Mouse (Mus musculus): ENCODE measurements around the gene Llgl2. TPM values are rescaled to one million over a fixed set of nuclear protein-coding genes. Genes with fewer than 3 reads are reported as not detected.
A peak's percentile ranks its signal among the peaks of the same experiment; 100 is the strongest.
"Not testable (repeated sequence)": the region's sequence is repeated elsewhere in the genome, so short reads cannot be mapped to it uniquely, and the experiment has no call there.

Gene Llgl2
- total RNA-seq, 2 experiments from 2014 or later = 2.5 to 3.0 TPM

- DNase-seq (ENCODE audit: low spot score in 2 of 2) = no peak
These were observed 9.2 kb downstream of the Llgl2 start for GRCm38 (mm10) chr11:115833021-115833513.

GRCm38 (mm10) chr11:115834033-115834432, 10.2 kb downstream of the Llgl2 start:
- no peak for DNase-seq (ENCODE audit: low spot score in 2 of 2)

- no peak for DNase-seq (ENCODE audit: low spot score in 2 of 2)
These were observed 13.0 kb downstream of the Llgl2 start for GRCm38 (mm10) chr11:115836656-115837395.

DNA sequence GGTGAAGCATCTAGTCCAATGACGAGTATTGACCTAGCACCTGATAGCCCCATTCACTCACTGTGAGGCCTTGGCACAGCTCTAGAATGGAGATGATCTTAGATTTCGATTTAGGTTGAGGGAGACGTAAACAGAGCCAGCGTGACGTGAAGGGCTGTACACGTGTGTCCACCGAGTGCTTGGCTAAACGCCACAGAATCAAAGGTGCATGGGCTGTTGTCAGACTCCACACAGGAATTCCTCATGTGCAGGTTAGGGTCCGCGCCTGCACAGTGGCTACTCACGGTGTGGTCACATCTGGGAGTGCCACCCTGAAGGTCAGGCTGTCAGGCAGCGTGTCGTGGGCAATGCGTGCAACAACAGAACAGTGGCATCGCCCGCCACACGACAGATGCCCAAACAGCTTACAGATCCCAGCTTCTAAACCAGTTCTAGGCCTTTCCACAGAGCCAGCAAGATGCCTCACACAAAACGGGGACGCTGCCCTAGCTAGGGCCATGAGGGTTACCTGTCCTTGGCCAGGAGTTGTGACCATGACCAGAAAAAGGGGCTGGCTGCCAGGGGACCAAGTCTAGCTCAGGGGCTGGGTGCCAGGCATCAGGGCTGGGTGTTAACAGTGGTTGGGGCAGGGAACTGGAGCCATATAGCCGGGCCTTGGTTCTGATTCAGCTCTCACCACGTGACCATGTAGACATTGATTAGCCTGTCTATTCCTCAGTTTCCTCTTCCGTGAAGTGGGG, 13.9 kb downstream of the Llgl2 start:
- DNase-seq (ENCODE audit: low spot score in 2 of 2) = no peak

- DNase-seq (ENCODE audit: low spot score in 2 of 2) = no peak
These were observed 15.1 kb downstream of the Llgl2 start for GRCm38 (mm10) chr11:115838895-115839311.

DNA sequence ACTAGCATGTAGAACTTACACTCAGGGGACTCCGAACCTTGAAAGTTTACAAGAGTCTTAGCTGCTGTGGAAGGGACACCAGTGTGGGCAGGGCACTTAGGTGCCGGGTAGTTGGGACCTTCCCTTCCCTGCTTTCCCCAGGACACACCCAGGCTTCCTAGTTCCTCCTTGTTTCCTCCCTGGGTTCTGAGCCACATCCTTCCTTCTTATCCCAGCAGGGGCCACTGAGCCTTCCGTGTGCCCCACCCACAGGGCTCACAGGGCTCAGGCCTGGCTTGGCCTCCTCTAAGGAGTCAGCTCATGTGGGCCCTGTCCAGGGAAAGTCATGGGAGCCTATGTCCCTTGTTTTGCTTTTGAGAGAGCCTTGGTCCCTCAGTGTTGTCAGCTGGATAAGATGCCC, 15.9 kb downstream of the Llgl2 start:
- DNase-seq (ENCODE audit: low spot score in 2 of 2) = no peak

- no peak for DNase-seq (ENCODE audit: low spot score in 2 of 2)
These were observed 17.2 kb downstream of the Llgl2 start for GRCm38 (mm10) chr11:115841044-115841443.

GRCm38 (mm10) chr11:115841961-115842550, 18.2 kb downstream of the Llgl2 start:
- no peak for DNase-seq (ENCODE audit: low spot score in 2 of 2)

DNA sequence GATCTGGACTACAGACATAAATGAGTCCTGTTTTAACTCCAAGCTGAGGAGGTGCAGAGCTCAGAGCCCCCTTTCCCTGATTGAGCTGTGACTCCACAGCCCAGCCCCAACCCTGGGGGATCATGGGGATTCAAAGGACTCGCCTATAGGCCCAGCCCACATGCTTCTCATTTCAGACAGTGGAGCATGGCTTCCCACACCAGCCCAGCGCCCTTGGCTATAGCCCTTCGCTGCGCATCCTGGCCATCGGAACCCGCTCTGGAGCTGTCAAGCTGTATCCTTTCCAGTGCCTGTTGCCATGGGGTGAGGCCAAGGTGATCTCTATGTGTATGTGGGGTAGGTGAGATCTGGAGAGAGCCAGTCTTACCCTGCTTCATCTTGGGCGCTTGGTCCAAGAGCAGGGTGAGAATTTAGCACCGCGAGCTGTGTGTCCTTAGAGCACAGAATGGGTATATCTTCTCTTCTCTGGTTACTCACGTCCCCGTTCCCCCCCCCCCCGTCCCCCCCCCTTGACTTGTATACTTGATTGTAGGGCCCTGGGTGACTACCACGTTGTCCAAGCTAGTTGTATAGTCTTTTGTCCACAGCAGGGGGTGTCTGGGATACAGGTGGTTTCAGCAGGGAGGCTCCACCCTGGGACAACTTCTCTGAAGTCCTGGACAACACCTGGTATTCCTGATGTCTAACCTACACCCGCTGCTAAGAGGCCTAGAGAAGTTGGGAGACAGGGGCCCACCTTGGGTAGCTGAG, 19.5 kb downstream of the Llgl2 start:
- DNase-seq (ENCODE audit: low spot score in 2 of 2) = no peak

- no peak for DNase-seq (ENCODE audit: low spot score in 2 of 2)
These were observed 20.0 kb downstream of the Llgl2 start for GRCm38 (mm10) chr11:115843891-115844239.

GRCm38 (mm10) chr11:115844240-115844639, 20.4 kb downstream of the Llgl2 start:
- DNase-seq (ENCODE audit: low spot score in 2 of 2) = no peak

- no peak for DNase-seq (ENCODE audit: low spot score in 2 of 2)
These were observed 22.0 kb downstream of the Llgl2 start for GRCm38 (mm10) chr11:115845819-115846218.

GRCm38 (mm10) chr11:115854674-115855073, 30.8 kb downstream of the Llgl2 start:
- peak; percentile 5 to 21 for DNase-seq (ENCODE audit: low spot score in 2 of 2)

DNA sequence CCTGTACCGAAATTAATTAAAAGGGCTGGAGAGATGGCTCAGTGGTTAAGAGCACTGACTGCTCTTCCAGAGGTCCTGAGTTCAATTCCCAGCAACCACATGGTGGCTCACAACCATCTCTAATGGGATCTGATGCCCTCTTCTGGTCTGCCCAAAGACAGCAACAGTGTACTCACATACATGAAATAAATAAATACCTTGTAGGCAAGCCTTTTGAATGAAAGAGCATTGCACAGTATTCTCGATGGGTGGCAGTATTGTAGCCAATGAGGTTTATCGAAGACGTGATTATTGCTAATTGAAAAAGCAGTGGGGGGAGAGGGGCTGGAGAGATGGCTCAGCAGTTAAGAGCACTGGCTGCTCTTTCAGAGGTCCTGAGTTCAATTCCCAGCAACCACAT, 33.3 kb downstream of the Llgl2 start:
- DNase-seq (ENCODE audit: low spot score in 2 of 2) = not testable (repeated sequence)

- DNase-seq (ENCODE audit: low spot score in 2 of 2) = no peak
These were observed 34.1 kb downstream of the Llgl2 start for GRCm38 (mm10) chr11:115857936-115858335.

GRCm38 (mm10) chr11:115858354-115858753, 34.5 kb downstream of the Llgl2 start, which contains the start of gene Myo15b:
TSS of gene Myo15b (plus strand) at chr11:115858406.
- DNase-seq (ENCODE audit: low spot score in 2 of 2) = no peak

DNA sequence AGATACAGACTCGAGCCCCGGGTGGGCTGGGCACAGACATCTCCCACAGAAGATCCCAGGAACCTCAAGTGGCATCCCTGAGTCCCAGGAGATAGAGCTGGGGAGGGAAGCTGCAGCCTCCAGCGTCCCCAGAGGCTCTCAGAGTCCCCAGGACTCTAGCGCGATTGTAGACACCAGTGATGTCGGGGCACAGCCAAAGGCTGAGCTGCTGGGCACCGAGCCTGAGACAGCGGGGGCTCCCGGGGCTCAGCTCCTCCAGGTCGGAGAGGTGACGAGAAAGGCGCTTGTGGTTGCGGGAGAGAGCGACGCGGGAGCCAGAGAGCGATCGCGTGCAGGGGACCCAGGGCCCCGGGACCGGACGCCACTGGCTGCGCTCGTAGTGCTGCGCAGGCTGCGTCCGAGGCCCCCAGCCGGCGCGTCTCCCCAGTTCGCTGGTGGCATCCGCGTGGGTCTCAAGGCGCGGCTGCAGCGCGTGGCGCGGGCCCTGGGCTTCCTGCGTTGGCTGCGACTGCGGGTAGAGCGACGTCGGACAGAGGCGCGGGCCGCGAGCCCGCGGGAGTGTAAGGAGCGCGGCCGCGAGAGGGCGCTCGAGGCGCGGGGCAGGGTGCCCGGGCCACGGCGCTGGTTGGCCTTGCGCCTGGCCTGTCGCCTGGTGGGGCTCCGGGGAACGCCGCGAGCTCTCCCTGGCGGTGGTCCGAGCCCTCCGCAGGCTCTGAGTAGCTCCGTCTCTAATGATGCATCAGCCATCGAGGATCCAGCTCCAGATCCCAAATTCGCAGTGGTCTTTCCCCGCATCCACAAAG, 35.5 kb downstream of the Llgl2 start:
- peak; percentile 24 to 75 for DNase-seq (ENCODE audit: low spot score in 2 of 2)

GRCm38 (mm10) chr11:115863895-115864294, 40.0 kb downstream of the Llgl2 start:
- DNase-seq (ENCODE audit: low spot score in 2 of 2) = no peak

- no peak for DNase-seq (ENCODE audit: low spot score in 2 of 2)
These were observed 45.5 kb downstream of the Llgl2 start for GRCm38 (mm10) chr11:115869393-115869792.

GRCm38 (mm10) chr11:115872437-115872836, 48.6 kb downstream of the Llgl2 start:
- DNase-seq (ENCODE audit: low spot score in 2 of 2) = no peak

All from layer of hippocampus, adult 18-20 months (tissue).